Mouse (Mus musculus): ENCODE data around the gene Fam189a1.

GRCm38 (mm10) chr7:65144881-65145280 is 11.5 kb downstream of the Fam189a1 start:
- TF ChIP-seq POLR2A (IDR thresholded peaks at IDR 0.05; ENCODE audit: borderline replicate concordance, low read depth, low read length) (no peak), CTCF (IDR thresholded peaks at IDR 0.05; ENCODE audit: low read depth, low read length) (no peak)

All from bone marrow macrophage, adult 2 months (primary cell).